Mouse (Mus musculus) midbrain, embryonic 15.5 days (tissue): Measurements from ENCODE around the gene Pvr. TPM values are rescaled to one million over a fixed set of nuclear protein-coding genes. Genes with fewer than 3 reads are reported as not detected.
A peak's percentile ranks its signal among the peaks of the same experiment; 100 is the strongest.
"Not testable (repeated sequence)": the region's sequence is repeated elsewhere in the genome, so short reads cannot be mapped to it uniquely, and the experiment has no call there.

ENCODE experiments used
- ATAC-seq: fragments of 200-750 bp; cut with Nextera tagmentation; replicated peaks from 2 replicates; pipeline ENCODE4 v1.8.0; 2017; ENCODE audit warnings: moderate TSS enrichment
- H3K27ac ChIP-seq: fragments of 300-500 bp; sonication (generic); 2 replicates; pipeline ENCODE4 v1.5.1; 2015; ENCODE audit warnings: mild to moderate bottlenecking, inconsistent platforms
- H3K27me3 ChIP-seq: fragments of 300-500 bp; sonication (generic); replicated peaks from 2 replicates; pipeline ENCODE4 v1.6.1; 2015; ENCODE audit warnings: inconsistent platforms
- H3K36me3 ChIP-seq: fragments of 300-500 bp; sonication (generic); replicated peaks from 2 replicates; pipeline ENCODE4 v1.6.1; 2015; ENCODE audit warnings: inconsistent platforms
- H3K4me1 ChIP-seq: fragments of 300-500 bp; sonication (generic); 2 replicates; pipeline ENCODE4 v1.6.1; 2015; ENCODE audit warnings: inconsistent platforms
- H3K4me2 ChIP-seq: fragments of 300-500 bp; sonication (generic); 2 replicates; pipeline ENCODE4 v1.6.1; 2015; ENCODE audit warnings: inconsistent platforms, mild to moderate bottlenecking, moderate library complexity
- H3K4me3 ChIP-seq: fragments of 300-500 bp; sonication (generic); 2 replicates; pipeline ENCODE4 v1.5.1; 2015; ENCODE audit warnings: mild to moderate bottlenecking, inconsistent platforms
- H3K9ac ChIP-seq: fragments of 300-500 bp; sonication (generic); 2 replicates; pipeline ENCODE4 v1.6.1; 2015; ENCODE audit warnings: mild to moderate bottlenecking, inconsistent platforms
- H3K9me3 ChIP-seq: fragments of 300-500 bp; sonication (generic); 2 replicates; pipeline ENCODE4 v1.6.1; 2016; ENCODE audit warnings: inconsistent platforms
- WGBS: fragments of 180-500 bp; shearing (Covaris S2); methylation state at CpG from one replicate; pipeline ENCODE4 v1.1.7; 2015; ENCODE audit warnings: mixed read lengths; 5-methylcytosine and 5-hydroxymethylcytosine counted together
- polyA plus RNA-seq: library from polyadenylated mRNA; unstranded; fragments of >200 nt; fragmentation: Nextera tagmentation; extraction: Ambion mirVana; gene quantifications from 2 replicates; pipeline ENCODE4 v1.2.1, GENCODE M21; 2015

Pvr gene
- polyA plus RNA-seq, 1 experiment from 2014 or later, result 12.6 TPM

DNA sequence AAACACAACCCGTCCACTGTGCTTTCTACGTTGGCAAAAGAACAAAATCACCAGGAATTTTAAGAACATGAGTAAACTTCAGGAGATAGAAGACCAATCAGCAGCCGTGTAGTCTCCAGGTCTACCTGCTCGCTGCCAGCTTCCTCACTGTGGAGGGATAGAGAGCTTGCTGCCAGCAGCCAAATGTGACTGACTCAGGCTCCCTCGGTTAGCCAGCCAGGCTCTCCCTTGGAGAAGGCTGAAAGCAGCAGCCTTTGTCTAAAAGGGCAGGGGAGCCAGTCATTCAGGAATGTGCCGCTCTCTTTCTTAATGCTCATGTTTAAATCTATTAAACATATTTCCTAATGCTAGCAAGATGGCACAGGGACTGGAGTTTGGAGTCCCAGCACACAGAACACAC is 9.5 kb upstream of the Pvr start:
- not testable (repeated sequence) for H3K4me3 ChIP-seq, H3K4me1 ChIP-seq, H3K9me3 ChIP-seq, H3K9ac ChIP-seq, ATAC-seq, H3K27me3 ChIP-seq, H3K27ac ChIP-seq, H3K36me3 ChIP-seq, H3K4me2 ChIP-seq
- 77% methylated on average over 6 of the region's 6 CpGs for WGBS

DNA sequence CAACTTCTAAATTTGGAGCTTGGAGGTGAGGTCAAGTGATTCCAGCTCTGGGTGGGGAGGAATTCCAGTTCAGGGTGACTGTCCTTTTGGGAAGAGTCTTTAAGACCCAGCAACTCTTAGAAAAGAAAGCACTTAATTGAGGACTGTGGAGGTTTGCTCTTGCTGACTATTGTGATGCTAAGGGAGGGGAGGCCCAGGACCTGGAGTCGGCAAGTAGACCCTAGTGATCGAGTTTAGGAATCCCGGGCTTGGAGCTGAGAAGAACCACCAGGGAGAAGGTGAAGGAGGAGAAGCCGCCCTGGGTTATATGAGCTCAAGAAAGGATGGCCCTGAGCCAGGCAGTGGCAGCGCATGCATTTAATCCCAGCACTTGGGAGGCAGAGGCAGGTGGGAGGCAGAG is 7.5 kb upstream of the Pvr start:
- Histone ChIP-seq H3K4me2 (no peak overlapping the region), H3K4me3 (no peak overlapping the region), H3K9me3 (no peaks in the 10 kb centered on the region), H3K27ac (no peak overlapping the region), H3K27me3 (no peaks in the 10 kb centered on the region), H3K9ac (no peak overlapping the region), H3K4me1 (peaks cover 12% of the 10 kb centered on the region; the same call in 1 of the 2 replicates), H3K36me3 (no peaks in the 10 kb centered on the region)
- WGBS, result 55% methylated on average over 5 of the region's 5 CpGs
- ATAC-seq, result no peak

GRCm38 (mm10) chr7:19926849-19927480 is 6.0 kb upstream of the Pvr start:
- Histone ChIP-seq H3K4me1 (peaks cover 3% of the 10 kb centered on the region; the same call in 1 of the 2 replicates), H3K36me3 (no peaks in the 10 kb centered on the region), H3K4me2 (no peak overlapping the region), H3K9ac (no peak overlapping the region), H3K4me3 (no peak overlapping the region), H3K27ac (no peak overlapping the region), H3K9me3 (no peaks in the 10 kb centered on the region), H3K27me3 (no peaks in the 10 kb centered on the region)
- ATAC-seq, result no peak
- WGBS, result 85% methylated on average over 2 of the region's 2 CpGs

DNA sequence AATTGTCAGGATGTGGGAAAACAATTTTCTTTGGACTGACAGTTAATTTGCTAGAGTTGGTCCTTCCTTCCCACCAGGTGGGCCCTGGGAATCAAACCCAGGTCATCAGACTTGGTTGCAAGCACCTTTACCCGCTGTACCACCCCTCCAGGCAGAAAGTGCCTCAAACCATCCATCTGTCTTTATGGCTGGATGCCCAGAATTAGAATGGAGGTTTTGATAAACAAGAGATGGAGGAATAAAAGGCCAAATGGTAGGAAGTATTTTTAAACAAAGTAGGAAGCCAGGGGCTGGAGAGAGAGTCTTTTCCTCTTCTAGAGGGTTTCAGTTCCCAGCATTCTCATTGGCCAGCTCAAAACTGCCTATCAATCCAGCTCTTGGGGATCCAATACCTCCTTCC is 4.4 kb upstream of the Pvr start:
- Histone ChIP-seq H3K9ac (no peak overlapping the region), H3K36me3 (no peaks in the 10 kb centered on the region), H3K27me3 (no peaks in the 10 kb centered on the region), H3K4me2 (no peak overlapping the region), H3K9me3 (no peaks in the 10 kb centered on the region), H3K4me1 (peaks cover 3% of the 10 kb centered on the region; the same call in 1 of the 2 replicates), H3K4me3 (no peak overlapping the region), H3K27ac (no peak overlapping the region)
- ATAC-seq, result no peak
- WGBS, result 61% methylated on average over 1 of the region's 1 CpGs

DNA sequence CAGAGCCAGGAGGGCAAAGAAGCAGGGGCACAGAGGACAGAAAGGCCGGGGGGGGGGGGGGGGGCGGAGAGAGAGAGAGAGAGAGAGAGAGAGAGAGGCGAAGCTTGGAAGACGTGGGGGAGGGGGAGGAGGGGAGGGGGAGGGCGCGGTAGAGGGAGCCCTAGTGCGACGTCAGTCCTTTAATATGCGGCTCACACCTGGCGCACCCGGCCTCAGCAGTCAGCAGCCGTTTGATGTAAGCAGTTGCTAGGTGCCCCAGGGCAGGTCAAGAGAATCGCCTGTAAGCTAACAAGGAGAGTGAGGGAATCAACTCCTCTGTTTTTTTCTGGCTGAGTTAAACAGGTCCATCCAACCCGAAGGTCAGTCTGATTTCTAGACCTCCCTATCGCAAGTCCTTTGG is 2.8 kb upstream of the Pvr start:
- Histone ChIP-seq H3K27ac (no peak overlapping the region), H3K4me2 (no peak overlapping the region), H3K27me3 (no peaks in the 10 kb centered on the region), H3K4me1 (peaks cover 10% of the 10 kb centered on the region), H3K36me3 (no peaks in the 10 kb centered on the region), H3K9ac (no peak overlapping the region), H3K4me3 (no peak overlapping the region), H3K9me3 (no peaks in the 10 kb centered on the region)
- no peak for ATAC-seq
- 11% methylated on average over 9 of the region's 15 CpGs for WGBS

DNA sequence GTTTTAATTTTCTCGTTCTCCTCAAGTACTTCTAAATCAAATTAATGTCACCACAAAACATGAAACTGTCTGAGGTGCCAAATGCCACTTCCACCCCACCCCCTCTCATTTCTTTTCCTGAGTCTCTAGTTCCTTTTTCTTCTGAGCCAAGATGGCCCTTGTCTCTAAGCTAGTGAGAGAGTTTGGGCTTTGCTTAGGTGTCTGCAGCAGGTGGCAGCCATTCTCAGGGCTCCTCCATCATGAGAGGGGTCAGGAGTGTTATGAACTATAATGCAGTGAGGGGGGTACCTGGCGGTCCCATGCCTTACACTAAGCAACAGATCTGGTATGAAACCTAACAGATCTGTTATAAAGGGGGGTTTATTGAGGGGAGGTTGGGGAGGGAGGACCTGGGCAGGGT is 2.4 kb upstream of the Pvr start:
- Histone ChIP-seq H3K27me3 (no peaks in the 10 kb centered on the region), H3K9me3 (no peaks in the 10 kb centered on the region), H3K27ac (no peak overlapping the region), H3K36me3 (no peaks in the 10 kb centered on the region), H3K4me1 (peaks cover 10% of the 10 kb centered on the region), H3K4me3 (no peak overlapping the region), H3K9ac (no peak overlapping the region), H3K4me2 (no peak overlapping the region)
- ATAC-seq, result no peak
- 59% methylated on average over 2 of the region's 2 CpGs for WGBS

DNA sequence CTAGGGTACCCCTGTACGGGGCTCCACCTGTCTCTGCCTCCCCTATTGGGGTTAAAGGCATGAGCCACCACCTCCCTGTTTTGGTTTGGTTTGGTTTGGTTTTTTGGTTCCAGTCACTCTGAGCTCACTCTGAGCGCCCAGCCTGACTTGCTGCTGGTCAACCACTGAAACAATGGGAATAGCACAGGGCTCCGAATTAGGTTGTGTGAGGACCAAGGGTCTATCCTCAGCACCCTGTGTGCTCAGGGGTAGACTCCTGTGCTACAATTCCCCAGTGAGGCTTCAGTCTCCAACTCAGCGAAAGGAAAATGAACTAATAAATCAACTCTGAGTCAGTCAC is 824 bp downstream of the Pvr start:
- 36% methylated on average over 4 of the region's 4 CpGs for WGBS
- no peaks in the 10 kb centered on the region for H3K27me3 ChIP-seq
- peak overlapping the region; percentile 73 for H3K4me3 ChIP-seq
- H3K27ac ChIP-seq, result peak overlapping the region; percentile 91
- H3K9ac ChIP-seq, result peak overlapping the region; percentile 70
- ATAC-seq, result peak; percentile 60
- H3K9me3 ChIP-seq, result no peaks in the 10 kb centered on the region
- peaks cover 6% of the 10 kb centered on the region; the same call in 1 of the 2 replicates for H3K36me3 ChIP-seq
- H3K4me1 ChIP-seq, result peaks cover 10% of the 10 kb centered on the region
- peak overlapping the region; percentile 63 for H3K4me2 ChIP-seq

GRCm38 (mm10) chr7:19914558-19914957 is 6.4 kb downstream of the Pvr start:
- no peaks in the 10 kb centered on the region for H3K27me3 ChIP-seq
- H3K36me3 ChIP-seq, result peaks cover 6% of the 10 kb centered on the region; the same call in 1 of the 2 replicates
- ATAC-seq, result no peak
- H3K9ac ChIP-seq, result no peak overlapping the region
- H3K27ac ChIP-seq, result no peak overlapping the region
- H3K4me1 ChIP-seq, result no peaks in the 10 kb centered on the region
- H3K9me3 ChIP-seq, result no peaks in the 10 kb centered on the region
- H3K4me3 ChIP-seq, result no peak overlapping the region
- whole genome bisulfite sequencing, result 94% methylated on average over 7 of the region's 7 CpGs
- no peak overlapping the region for H3K4me2 ChIP-seq

DNA sequence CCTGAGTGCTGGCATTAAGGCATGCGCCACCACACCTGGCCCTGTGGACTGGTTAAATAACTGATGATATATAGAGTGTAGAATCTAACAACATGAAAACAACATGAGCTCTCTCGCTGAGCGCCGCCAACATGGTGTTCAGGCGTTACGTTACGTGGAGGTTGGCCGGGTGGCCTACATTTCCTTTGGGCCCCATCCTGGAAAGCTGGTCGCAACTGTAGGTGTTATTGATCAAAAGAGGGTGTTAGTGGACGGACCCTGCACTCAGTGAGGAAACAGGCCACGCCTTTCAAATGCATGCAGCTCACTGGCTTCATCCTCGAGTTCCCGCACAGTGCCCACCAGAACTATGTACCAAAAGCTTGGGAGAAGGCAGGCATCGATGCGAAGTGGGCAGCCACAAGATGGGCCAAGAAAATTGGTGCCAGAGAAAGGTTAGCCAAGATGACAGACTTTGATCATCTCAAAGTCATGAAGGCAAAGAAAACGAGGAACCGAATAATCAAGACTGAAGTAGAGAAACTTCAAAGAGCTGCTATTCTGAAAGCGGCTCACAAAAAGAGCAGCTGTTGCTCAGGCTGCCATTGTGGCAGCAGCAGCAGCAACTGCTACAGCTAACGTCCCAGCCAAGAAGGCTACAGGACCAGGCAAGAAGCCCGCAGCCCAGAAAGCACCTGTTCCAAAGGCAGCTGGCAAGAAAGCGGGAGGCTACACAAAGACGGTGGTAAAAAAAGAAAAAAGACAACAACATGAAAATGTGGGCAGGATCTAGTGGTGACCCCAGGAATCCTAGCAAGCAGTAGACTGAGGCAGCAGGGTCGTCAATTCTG is 9.1 kb downstream of the Pvr start:
- no peak overlapping the region for H3K4me2 ChIP-seq
- H3K9me3 ChIP-seq, result no peaks in the 10 kb centered on the region
- no peaks in the 10 kb centered on the region for H3K4me1 ChIP-seq
- H3K36me3 ChIP-seq, result peaks cover 12% of the 10 kb centered on the region
- no peaks in the 10 kb centered on the region for H3K27me3 ChIP-seq
- H3K27ac ChIP-seq, result no peak overlapping the region
- ATAC-seq, result no peak
- H3K4me3 ChIP-seq, result no peak overlapping the region
- WGBS, result 80% methylated on average over 23 of the region's 23 CpGs
- H3K9ac ChIP-seq, result no peak overlapping the region

DNA sequence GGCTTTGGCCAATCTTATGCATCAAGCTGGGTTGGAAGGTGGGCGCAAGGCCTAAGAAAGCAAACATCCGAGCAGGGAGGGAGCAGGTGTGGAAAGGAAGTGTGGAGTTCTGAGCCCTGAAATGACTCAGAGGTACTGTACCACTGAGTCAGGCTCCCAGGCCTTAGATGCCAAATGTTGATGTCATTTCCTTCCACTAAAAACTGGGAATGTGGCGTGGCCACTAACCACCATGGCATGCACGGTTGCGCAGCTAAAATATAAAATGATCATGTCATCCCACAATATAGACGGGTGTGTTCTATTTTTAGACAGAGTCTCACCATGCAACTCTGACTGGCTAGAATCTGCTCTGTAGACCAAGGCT is 9.7 kb downstream of the Pvr start:
- Histone ChIP-seq H3K4me1 (no peaks in the 10 kb centered on the region), H3K4me2 (no peak overlapping the region), H3K9ac (no peak overlapping the region), H3K27ac (no peak overlapping the region), H3K9me3 (no peaks in the 10 kb centered on the region), H3K27me3 (no peaks in the 10 kb centered on the region), H3K36me3 (peaks cover 11% of the 10 kb centered on the region), H3K4me3 (no peak overlapping the region)
- 90% methylated on average over 6 of the region's 6 CpGs for WGBS
- ATAC-seq, result no peak

GRCm38 (mm10) chr7:19910421-19911291 is 10.3 kb downstream of the Pvr start:
- Histone ChIP-seq H3K4me1 (no peaks in the 10 kb centered on the region), H3K9me3 (no peaks in the 10 kb centered on the region), H3K36me3 (peaks cover 14% of the 10 kb centered on the region), H3K4me2 (no peak overlapping the region), H3K9ac (no peak overlapping the region), H3K27ac (no peak overlapping the region), H3K27me3 (no peaks in the 10 kb centered on the region), H3K4me3 (no peak overlapping the region)
- ATAC-seq, result peak; percentile 82
- WGBS, result 51% methylated on average over 21 of the region's 21 CpGs

- ATAC-seq, result no peak
- Histone ChIP-seq H3K4me2 (no peak overlapping the region), H3K36me3 (no peaks in the 10 kb centered on the region), H3K4me3 (no peak overlapping the region), H3K27me3 (no peaks in the 10 kb centered on the region), H3K9ac (no peak overlapping the region), H3K4me1 (no peaks in the 10 kb centered on the region), H3K27ac (no peak overlapping the region), H3K9me3 (no peaks in the 10 kb centered on the region)
- WGBS, result 51% methylated on average over 8 of the region's 8 CpGs
Measured at GRCm38 (mm10) chr7:19889881-19890280, 31.1 kb downstream of the Pvr start.
